Mouse (Mus musculus): ENCODE results near the gene Tcl1b2. TPM values are rescaled to one million over a fixed set of nuclear protein-coding genes. Genes with fewer than 3 reads are reported as not detected.
A peak's percentile ranks its signal among the peaks of the same experiment; 100 is the strongest.

Tcl1b2 gene
- total RNA-seq (2014; rRNA removed), result not detected in 2 replicates
- not detected in 2 replicates for polyA plus RNA-seq (2015; fragmentation: Nextera tagmentation; extraction: Ambion mirVana)

DNA sequence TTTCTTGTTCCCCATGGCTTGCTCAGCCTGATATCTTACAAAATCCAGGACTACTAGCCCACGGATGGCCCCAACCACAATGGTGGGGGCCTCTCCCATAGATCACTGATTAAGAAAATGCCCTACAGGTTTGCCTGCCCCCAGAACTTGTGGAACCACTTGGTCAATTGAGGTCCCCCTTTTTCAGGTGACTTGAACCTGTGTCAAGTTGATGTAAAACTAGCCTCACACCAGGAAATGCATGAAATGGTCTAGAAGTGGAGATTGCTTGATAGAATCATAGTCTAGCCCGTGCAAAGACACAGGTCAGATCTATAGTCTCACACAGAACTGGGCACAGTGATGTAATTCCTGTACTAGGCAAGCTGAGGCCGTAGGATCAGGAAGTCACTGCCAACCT lies at the start of gene Tcl1b2:
TSS of gene Tcl1b2 (plus strand) at position 301 of the 400 bp plus-strand sequence.
- no peak for ATAC-seq
- Histone ChIP-seq H3K27me3 (ENCODE audit: insufficient read depth, low read length) (no peaks in the 10 kb centered on the region), H3K4me2 (ENCODE audit: low read depth) (no peak within 1 kb of the TSS), H3K4me3 (ENCODE audit: low read depth, low read length) (no peak within 1 kb of the TSS), H3K9me3 (ENCODE audit: low read length) (no peaks in the 10 kb centered on the region), H3K9ac (no peak within 1 kb of the TSS), H3K4me1 (ENCODE audit: insufficient read depth) (no peaks in the 10 kb centered on the region), H3K27ac (ENCODE audit: low read depth, low read length) (no peak within 1 kb of the TSS), H3K36me3 (ENCODE audit: insufficient read depth) (no peaks in the 10 kb centered on the region)
- TF ChIP-seq CTCF (IDR thresholded peaks at IDR 0.05; ENCODE audit: low read depth), result no peak
- DNase-seq, result no peak
- 83% methylated on average over 3 of the region's 3 CpGs for WGBS

DNA sequence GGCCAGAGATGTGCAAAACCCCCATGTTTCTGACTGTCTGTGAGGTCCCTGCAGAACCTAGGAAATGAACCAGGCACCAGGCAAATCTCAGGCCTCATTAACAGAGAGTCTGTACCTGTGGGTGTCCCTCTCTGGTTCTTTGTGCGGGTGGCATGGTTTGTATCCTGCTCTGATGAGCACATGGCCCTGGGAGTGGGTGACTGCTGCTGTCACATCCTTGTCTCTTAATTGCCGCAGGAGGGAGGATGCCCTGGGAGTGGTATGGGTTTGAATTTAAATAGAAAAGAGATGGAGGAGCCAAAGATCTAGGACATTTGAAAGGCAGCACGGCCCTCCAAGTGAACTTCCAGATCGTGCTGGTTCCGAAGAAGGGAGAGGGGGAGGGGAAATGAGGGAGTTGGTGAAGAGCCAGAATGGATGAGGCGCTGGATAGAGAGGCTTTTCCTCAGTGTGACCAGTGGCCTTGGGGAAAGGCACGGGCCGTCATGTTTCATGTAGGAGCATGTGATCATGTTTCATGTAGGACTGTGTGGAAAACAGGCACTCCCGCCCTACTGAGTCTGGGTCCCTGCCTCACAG lies 46.3 kb upstream of the Tcl1b2 start:
- no peak for TF ChIP-seq CTCF (IDR thresholded peaks at IDR 0.05; ENCODE audit: low read depth)
- ATAC-seq (no peak), DNase-seq (no peak)
- no peaks in the 10 kb centered on the region for H3K9me3 ChIP-seq (ENCODE audit: low read length)
- H3K4me2 ChIP-seq (ENCODE audit: low read depth), result no peak overlapping the region
- H3K4me1 ChIP-seq (ENCODE audit: insufficient read depth), result peaks cover 8% of the 10 kb centered on the region; the same call in 1 of the 2 replicates
- WGBS, result 49% methylated on average over 9 of the region's 9 CpGs
- no peaks in the 10 kb centered on the region for H3K27me3 ChIP-seq (ENCODE audit: insufficient read depth, low read length)
- H3K36me3 ChIP-seq (ENCODE audit: insufficient read depth), result no peaks in the 10 kb centered on the region
- H3K4me3 ChIP-seq (ENCODE audit: low read depth, low read length), result no peak overlapping the region
- H3K27ac ChIP-seq (ENCODE audit: low read depth, low read length), result no peak overlapping the region
- no peak overlapping the region for H3K9ac ChIP-seq

DNA sequence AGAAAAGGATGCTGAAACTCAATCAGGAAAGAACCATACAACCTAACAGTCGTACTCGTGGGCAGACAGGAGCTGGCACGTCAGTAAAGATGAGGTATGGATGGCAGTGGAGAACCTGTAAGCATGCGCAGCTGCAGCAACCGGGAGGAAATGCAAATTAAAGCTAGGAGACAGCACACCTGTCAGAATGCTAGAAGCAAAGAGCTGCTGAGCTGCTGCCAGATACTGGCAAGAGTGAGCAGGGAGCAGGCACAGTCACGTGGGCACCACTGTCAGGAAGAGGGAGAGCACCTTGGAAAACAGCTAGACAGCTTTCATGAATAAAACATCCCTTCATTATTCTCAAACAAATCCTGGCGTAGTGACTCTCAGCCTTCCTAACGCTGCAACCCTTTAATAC lies 42.9 kb upstream of the Tcl1b2 start:
- Histone ChIP-seq H3K27me3 (ENCODE audit: insufficient read depth, low read length) (no peaks in the 10 kb centered on the region), H3K4me3 (ENCODE audit: low read depth, low read length) (no peak overlapping the region), H3K4me2 (ENCODE audit: low read depth) (0 out of 2 replicates have a peak overlapping the region, but pooled peaks have one; percentile 10), H3K9ac (no peak overlapping the region), H3K4me1 (ENCODE audit: insufficient read depth) (peaks cover 8% of the 10 kb centered on the region; the same call in 1 of the 2 replicates), H3K27ac (ENCODE audit: low read depth, low read length) (peak overlapping the region; percentile 64), H3K9me3 (ENCODE audit: low read length) (no peaks in the 10 kb centered on the region), H3K36me3 (ENCODE audit: insufficient read depth) (no peaks in the 10 kb centered on the region)
- 22% methylated on average over 8 of the region's 8 CpGs for WGBS
- peak; percentile 95 for ATAC-seq
- TF ChIP-seq CTCF (IDR thresholded peaks at IDR 0.05; ENCODE audit: low read depth), result no peak
- peak; percentile 75 for DNase-seq

DNA sequence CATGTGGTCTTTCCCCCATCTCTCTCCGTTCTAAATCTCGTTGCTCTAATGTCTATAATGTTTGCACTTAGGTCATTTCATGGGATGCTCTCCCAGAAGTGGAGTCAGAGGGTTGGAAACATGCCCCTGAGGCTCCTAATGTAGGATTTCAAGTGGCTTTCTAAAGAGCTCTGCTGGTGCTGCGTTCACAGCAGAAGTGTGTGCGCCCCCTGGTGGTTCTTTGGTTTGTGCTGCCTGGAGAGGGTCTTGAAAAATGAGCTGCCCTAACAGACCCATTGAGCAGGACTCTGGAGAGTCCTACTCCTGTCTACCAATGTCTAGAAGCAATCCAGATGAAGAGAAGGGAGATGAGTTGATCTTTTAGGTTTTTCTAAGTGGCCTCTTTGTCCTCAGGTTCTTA lies 41.8 kb upstream of the Tcl1b2 start:
- DNase-seq (peak; percentile 89), ATAC-seq (peak; percentile 49; the same call in 1 of the 2 replicates)
- TF ChIP-seq CTCF (IDR thresholded peaks at IDR 0.05; ENCODE audit: low read depth), result peak; percentile 87
- Histone ChIP-seq H3K4me2 (ENCODE audit: low read depth) (no peak overlapping the region), H3K4me3 (ENCODE audit: low read depth, low read length) (no peak overlapping the region), H3K9me3 (ENCODE audit: low read length) (no peaks in the 10 kb centered on the region), H3K9ac (no peak overlapping the region), H3K27ac (ENCODE audit: low read depth, low read length) (no peak overlapping the region), H3K27me3 (ENCODE audit: insufficient read depth, low read length) (no peaks in the 10 kb centered on the region), H3K36me3 (ENCODE audit: insufficient read depth) (no peaks in the 10 kb centered on the region), H3K4me1 (ENCODE audit: insufficient read depth) (peaks cover 8% of the 10 kb centered on the region; the same call in 1 of the 2 replicates)
- 5% methylated on average over 4 of the region's 4 CpGs for WGBS

DNA sequence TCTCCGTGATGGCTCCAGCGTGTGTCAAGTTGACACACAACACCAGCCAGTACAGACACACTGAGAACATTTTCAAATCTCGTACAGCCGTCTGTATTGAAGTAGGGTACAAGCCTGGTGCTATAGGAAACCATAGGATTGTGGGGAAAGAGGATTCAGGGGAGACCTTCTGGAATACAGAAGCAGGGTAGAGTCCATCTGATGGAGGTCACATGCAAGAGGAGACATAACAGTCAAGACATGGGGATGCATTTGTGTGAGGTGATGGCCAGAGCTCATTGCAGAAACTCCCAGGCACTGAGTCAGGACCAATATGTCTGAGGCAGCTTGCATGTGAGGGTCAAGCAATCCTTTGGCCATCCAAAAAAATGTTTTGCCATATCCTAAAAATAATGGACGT lies 40.5 kb upstream of the Tcl1b2 start:
- H3K4me3 ChIP-seq (ENCODE audit: low read depth, low read length), result no peak overlapping the region
- H3K27ac ChIP-seq (ENCODE audit: low read depth, low read length), result no peak overlapping the region
- no peak for TF ChIP-seq CTCF (IDR thresholded peaks at IDR 0.05; ENCODE audit: low read depth)
- H3K4me2 ChIP-seq (ENCODE audit: low read depth), result no peak overlapping the region
- no peaks in the 10 kb centered on the region for H3K9me3 ChIP-seq (ENCODE audit: low read length)
- DNase-seq (no peak), ATAC-seq (no peak)
- peaks cover 8% of the 10 kb centered on the region; the same call in 1 of the 2 replicates for H3K4me1 ChIP-seq (ENCODE audit: insufficient read depth)
- WGBS, result 79% methylated on average over 5 of the region's 5 CpGs
- no peaks in the 10 kb centered on the region for H3K27me3 ChIP-seq (ENCODE audit: insufficient read depth, low read length)
- no peak overlapping the region for H3K9ac ChIP-seq
- H3K36me3 ChIP-seq (ENCODE audit: insufficient read depth), result no peaks in the 10 kb centered on the region

DNA sequence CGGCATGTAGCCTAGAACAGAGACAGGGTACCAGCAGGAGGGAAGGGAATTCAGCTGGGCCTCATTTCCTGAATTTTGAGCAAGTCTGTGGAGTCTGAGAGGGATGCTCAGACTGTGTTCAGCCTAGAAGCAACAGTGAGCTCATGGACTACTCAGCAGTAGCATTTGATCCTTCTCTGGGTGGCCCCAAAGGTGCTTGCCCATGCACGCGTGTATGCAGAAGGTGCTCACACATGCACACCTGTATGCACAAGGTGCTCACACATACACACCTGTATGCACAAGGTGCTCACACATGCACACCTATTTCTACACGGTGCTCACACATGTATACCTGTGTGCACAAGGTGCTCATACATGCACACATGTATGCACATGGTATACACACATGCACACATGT lies 37.0 kb upstream of the Tcl1b2 start:
- WGBS, result 87% methylated on average over 4 of the region's 4 CpGs
- no peak overlapping the region for H3K9ac ChIP-seq
- ATAC-seq, result no peak

DNA sequence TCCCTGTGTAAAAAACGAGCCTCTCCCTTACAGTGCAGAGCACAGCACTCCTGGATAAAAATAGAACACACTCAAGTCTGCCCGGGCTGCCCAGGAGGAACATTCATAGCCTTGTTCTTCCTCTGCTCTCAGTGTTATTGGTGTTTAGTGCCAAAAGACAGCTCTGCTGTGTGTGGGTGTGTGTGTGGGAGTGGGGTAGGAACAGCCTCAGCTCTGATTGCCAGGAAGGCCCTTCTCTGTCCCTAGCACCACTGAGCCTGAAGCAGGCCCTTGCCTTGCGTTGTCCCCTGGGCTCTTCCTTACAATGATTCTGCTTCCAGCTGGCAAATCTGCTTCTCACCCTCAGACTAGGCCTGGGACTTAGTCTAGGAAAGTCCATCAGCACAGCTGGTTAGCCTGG lies 36.4 kb upstream of the Tcl1b2 start:
- Histone ChIP-seq H3K9ac (no peak overlapping the region), H3K9me3 (ENCODE audit: low read length) (no peaks in the 10 kb centered on the region), H3K4me3 (ENCODE audit: low read depth, low read length) (no peak overlapping the region), H3K4me1 (ENCODE audit: insufficient read depth) (no peaks in the 10 kb centered on the region), H3K36me3 (ENCODE audit: insufficient read depth) (no peaks in the 10 kb centered on the region), H3K27me3 (ENCODE audit: insufficient read depth, low read length) (no peaks in the 10 kb centered on the region), H3K27ac (ENCODE audit: low read depth, low read length) (no peak overlapping the region), H3K4me2 (ENCODE audit: low read depth) (no peak overlapping the region)
- DNase-seq (no peak), ATAC-seq (no peak)
- WGBS, result 57% methylated on average over 3 of the region's 3 CpGs
- no peak for TF ChIP-seq CTCF (IDR thresholded peaks at IDR 0.05; ENCODE audit: low read depth)

More for the DNA sequence above, 37.0 kb upstream of the Tcl1b2 start:
- Histone ChIP-seq H3K4me2 (ENCODE audit: low read depth) (no peak overlapping the region), H3K36me3 (ENCODE audit: insufficient read depth) (no peaks in the 10 kb centered on the region), H3K27ac (ENCODE audit: low read depth, low read length) (no peak overlapping the region), H3K27me3 (ENCODE audit: insufficient read depth, low read length) (no peaks in the 10 kb centered on the region), H3K4me3 (ENCODE audit: low read depth, low read length) (no peak overlapping the region), H3K9me3 (ENCODE audit: low read length) (no peaks in the 10 kb centered on the region), H3K4me1 (ENCODE audit: insufficient read depth) (no peaks in the 10 kb centered on the region)
- no peak for TF ChIP-seq CTCF (IDR thresholded peaks at IDR 0.05; ENCODE audit: low read depth)
- no peak for DNase-seq
